Mouse (Mus musculus): ENCODE measurements at regions not wholly inside any gene's neighbourhood (a gene's known extent, or its start where the extent isn't known, plus 50 kb on each side); places are given as distances from the start of the nearest gene placed in this dataset.
A peak's percentile ranks its signal among the peaks of the same experiment; 100 is the strongest.

GRCm38 (mm10) chr6:120614526-120614925 lies 51.6 kb upstream of the Cecr2 start:
- Histone ChIP-seq H3K27ac (no peak overlapping the region), H3K27me3 (replicated peaks) (no peaks in the 10 kb centered on the region), H3K4me3 (no peak overlapping the region), H3K4me1 (no peaks in the 10 kb centered on the region), H3K4me2 (replicated peaks) (no peak overlapping the region), H3K9me3 (no peaks in the 10 kb centered on the region), H3K36me3 (no peaks in the 10 kb centered on the region), H3K9ac (no peak overlapping the region)
- ATAC-seq (ENCODE audit: low FRiP score, low read depth), result no peak
- WGBS, result 87% methylated on average over 3 of the region's 3 CpGs

GRCm38 (mm10) chr6:120612346-120612745 lies 53.8 kb upstream of the Cecr2 start:
- WGBS, result 67% methylated on average over 7 of the region's 7 CpGs
- Histone ChIP-seq H3K36me3 (no peaks in the 10 kb centered on the region), H3K4me2 (replicated peaks) (no peak overlapping the region), H3K27me3 (replicated peaks) (no peaks in the 10 kb centered on the region), H3K4me3 (no peak overlapping the region), H3K27ac (no peak overlapping the region), H3K9me3 (no peaks in the 10 kb centered on the region), H3K4me1 (no peaks in the 10 kb centered on the region), H3K9ac (no peak overlapping the region)
- no peak for ATAC-seq (ENCODE audit: low FRiP score, low read depth)

- no peak for ATAC-seq (ENCODE audit: low FRiP score, low read depth)
- no peak overlapping the region for H3K9ac ChIP-seq
- H3K4me1 ChIP-seq, result no peaks in the 10 kb centered on the region
- no peak overlapping the region for H3K27ac ChIP-seq
- no peak overlapping the region for H3K4me3 ChIP-seq
- WGBS, result 86% methylated on average over 4 of the region's 4 CpGs
- no peaks in the 10 kb centered on the region for H3K27me3 ChIP-seq (replicated peaks)
- no peak overlapping the region for H3K4me2 ChIP-seq (replicated peaks)
- H3K9me3 ChIP-seq, result no peaks in the 10 kb centered on the region
- no peaks in the 10 kb centered on the region for H3K36me3 ChIP-seq
These were observed 56.3 kb upstream of the Cecr2 start for GRCm38 (mm10) chr6:120609858-120610257.

- H3K4me1 ChIP-seq, result no peaks in the 10 kb centered on the region
- H3K27me3 ChIP-seq (replicated peaks), result no peaks in the 10 kb centered on the region
- no peak overlapping the region for H3K27ac ChIP-seq
- H3K9me3 ChIP-seq, result no peaks in the 10 kb centered on the region
- no peaks in the 10 kb centered on the region for H3K36me3 ChIP-seq
- H3K9ac ChIP-seq, result no peak overlapping the region
- H3K4me2 ChIP-seq (replicated peaks), result no peak overlapping the region
- ATAC-seq (ENCODE audit: low FRiP score, low read depth), result no peak
- no peak overlapping the region for H3K4me3 ChIP-seq
- WGBS, result 91% methylated on average over 2 of the region's 2 CpGs
These were observed 60.7 kb upstream of the Cecr2 start for GRCm38 (mm10) chr6:120605471-120605870.

- Histone ChIP-seq H3K4me3 (no peak overlapping the region), H3K36me3 (no peaks in the 10 kb centered on the region), H3K4me1 (no peaks in the 10 kb centered on the region), H3K27ac (no peak overlapping the region), H3K4me2 (replicated peaks) (no peak overlapping the region), H3K9ac (no peak overlapping the region), H3K27me3 (replicated peaks) (no peaks in the 10 kb centered on the region), H3K9me3 (no peaks in the 10 kb centered on the region)
- WGBS, result 50% methylated on average over 6 of the region's 6 CpGs
- ATAC-seq (ENCODE audit: low FRiP score, low read depth), result no peak
These were observed 61.9 kb upstream of the Cecr2 start for GRCm38 (mm10) chr6:120604020-120604958.

- WGBS, result 55% methylated on average over 2 of the region's 2 CpGs
- no peak for ATAC-seq (ENCODE audit: low FRiP score, low read depth)
- Histone ChIP-seq H3K4me1 (no peaks in the 10 kb centered on the region), H3K4me2 (replicated peaks) (no peak overlapping the region), H3K4me3 (no peak overlapping the region), H3K27ac (no peak overlapping the region), H3K27me3 (replicated peaks) (no peaks in the 10 kb centered on the region), H3K9ac (no peak overlapping the region), H3K9me3 (no peaks in the 10 kb centered on the region), H3K36me3 (no peaks in the 10 kb centered on the region)
These were observed 62.7 kb upstream of the Cecr2 start for GRCm38 (mm10) chr6:120603454-120603853.

GRCm38 (mm10) chr6:120600376-120600775 lies 65.8 kb upstream of the Cecr2 start:
- Histone ChIP-seq H3K36me3 (no peaks in the 10 kb centered on the region), H3K4me1 (no peaks in the 10 kb centered on the region), H3K27me3 (replicated peaks) (no peaks in the 10 kb centered on the region), H3K9ac (no peak overlapping the region), H3K4me2 (replicated peaks) (no peak overlapping the region), H3K9me3 (no peaks in the 10 kb centered on the region), H3K27ac (no peak overlapping the region), H3K4me3 (no peak overlapping the region)
- WGBS, result 87% methylated on average over 2 of the region's 2 CpGs
- ATAC-seq (ENCODE audit: low FRiP score, low read depth), result no peak

- H3K27ac ChIP-seq, result no peak overlapping the region
- no peak overlapping the region for H3K4me3 ChIP-seq
- no peak overlapping the region for H3K4me2 ChIP-seq (replicated peaks)
- no peak for ATAC-seq (ENCODE audit: low FRiP score, low read depth)
- no peaks in the 10 kb centered on the region for H3K4me1 ChIP-seq
- no peaks in the 10 kb centered on the region for H3K27me3 ChIP-seq (replicated peaks)
- WGBS, result 75% methylated on average over 2 of the region's 2 CpGs
- H3K36me3 ChIP-seq, result no peaks in the 10 kb centered on the region
- no peak overlapping the region for H3K9ac ChIP-seq
- H3K9me3 ChIP-seq, result no peaks in the 10 kb centered on the region
These were observed 67.4 kb upstream of the Hdhd5 start for GRCm38 (mm10) chr6:120598471-120598870.

GRCm38 (mm10) chr6:120597887-120598286 lies 66.8 kb upstream of the Hdhd5 start:
- no peaks in the 10 kb centered on the region for H3K9me3 ChIP-seq
- no peaks in the 10 kb centered on the region for H3K36me3 ChIP-seq
- H3K27me3 ChIP-seq (replicated peaks), result no peaks in the 10 kb centered on the region
- H3K9ac ChIP-seq, result no peak overlapping the region
- no peak overlapping the region for H3K27ac ChIP-seq
- 40% methylated on average over 3 of the region's 3 CpGs for WGBS
- ATAC-seq (ENCODE audit: low FRiP score, low read depth), result no peak
- H3K4me3 ChIP-seq, result no peak overlapping the region
- H3K4me2 ChIP-seq (replicated peaks), result no peak overlapping the region
- H3K4me1 ChIP-seq, result peaks cover under 1% of the 10 kb centered on the region; the same call in 1 of the 2 replicates

- ATAC-seq (ENCODE audit: low FRiP score, low read depth), result no peak
- H3K27me3 ChIP-seq (replicated peaks), result no peaks in the 10 kb centered on the region
- no peaks in the 10 kb centered on the region for H3K36me3 ChIP-seq
- WGBS, result 83% methylated on average over 3 of the region's 3 CpGs
- no peak overlapping the region for H3K4me3 ChIP-seq
- no peaks in the 10 kb centered on the region for H3K9me3 ChIP-seq
- no peak overlapping the region for H3K27ac ChIP-seq
- no peak overlapping the region for H3K4me2 ChIP-seq (replicated peaks)
- peaks cover 12% of the 10 kb centered on the region for H3K4me1 ChIP-seq
- no peak overlapping the region for H3K9ac ChIP-seq
These were observed 65.6 kb upstream of the Hdhd5 start for GRCm38 (mm10) chr6:120596717-120597116.

GRCm38 (mm10) chr6:120594463-120594862 lies 63.3 kb upstream of the Hdhd5 start:
- WGBS, result 87% methylated on average over 8 of the region's 8 CpGs
- Histone ChIP-seq H3K27me3 (replicated peaks) (no peaks in the 10 kb centered on the region), H3K4me3 (no peak overlapping the region), H3K36me3 (no peaks in the 10 kb centered on the region), H3K4me1 (peaks cover 13% of the 10 kb centered on the region), H3K9me3 (no peaks in the 10 kb centered on the region), H3K27ac (no peak overlapping the region), H3K9ac (no peak overlapping the region), H3K4me2 (replicated peaks) (no peak overlapping the region)
- no peak for ATAC-seq (ENCODE audit: low FRiP score, low read depth)

- WGBS, result 19% methylated on average over 7 of the region's 7 CpGs
- H3K9ac ChIP-seq, result no peak overlapping the region
- no peak overlapping the region for H3K27ac ChIP-seq
- peak overlapping the region; percentile 30 for H3K4me2 ChIP-seq (replicated peaks)
- H3K27me3 ChIP-seq (replicated peaks), result no peaks in the 10 kb centered on the region
- H3K4me3 ChIP-seq, result no peak overlapping the region
- H3K9me3 ChIP-seq, result no peaks in the 10 kb centered on the region
- no peak; the same call in 1 of the 2 replicates for ATAC-seq (ENCODE audit: low FRiP score, low read depth)
- no peaks in the 10 kb centered on the region for H3K36me3 ChIP-seq
- peaks cover 13% of the 10 kb centered on the region for H3K4me1 ChIP-seq
These were observed 61.6 kb upstream of the Hdhd5 start for GRCm38 (mm10) chr6:120592705-120593104.
